Mouse (Mus musculus) heart, adult 11 months (tissue): ENCODE results near the gene Ntn5.
A peak's percentile ranks its signal among the peaks of the same experiment; 100 is the strongest.

Experiments used
- DNase-seq: peaks from one replicate; pipeline ENCODE4 v3.0.0; 2022

Ntn5 gene

GRCm38 (mm10) chr7:45700301-45701015 lies 16.6 kb downstream of the Ntn5 start:
- DNase-seq, result peak; percentile 99

DNA sequence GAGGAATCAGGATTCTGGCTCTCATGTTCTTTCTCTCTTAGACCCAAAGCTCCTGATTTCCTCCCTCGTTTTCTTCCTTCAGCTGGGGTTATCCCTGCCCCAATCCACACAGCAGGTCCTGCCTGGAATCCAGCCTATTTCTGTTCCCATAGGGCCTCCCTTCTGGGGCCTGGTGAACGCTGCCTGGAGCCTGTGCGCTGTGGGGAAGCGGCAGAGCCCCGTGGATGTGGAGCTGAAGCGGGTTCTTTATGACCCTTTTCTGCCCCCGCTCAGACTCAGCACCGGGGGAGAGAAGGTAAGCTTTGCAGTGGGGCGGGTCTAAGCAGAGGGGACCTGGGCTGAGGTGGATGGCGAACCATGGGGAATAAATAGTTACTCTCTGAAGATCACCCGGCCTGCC lies 17.2 kb downstream of the Ntn5 start:
- DNase-seq, result peak; percentile 97

DNA sequence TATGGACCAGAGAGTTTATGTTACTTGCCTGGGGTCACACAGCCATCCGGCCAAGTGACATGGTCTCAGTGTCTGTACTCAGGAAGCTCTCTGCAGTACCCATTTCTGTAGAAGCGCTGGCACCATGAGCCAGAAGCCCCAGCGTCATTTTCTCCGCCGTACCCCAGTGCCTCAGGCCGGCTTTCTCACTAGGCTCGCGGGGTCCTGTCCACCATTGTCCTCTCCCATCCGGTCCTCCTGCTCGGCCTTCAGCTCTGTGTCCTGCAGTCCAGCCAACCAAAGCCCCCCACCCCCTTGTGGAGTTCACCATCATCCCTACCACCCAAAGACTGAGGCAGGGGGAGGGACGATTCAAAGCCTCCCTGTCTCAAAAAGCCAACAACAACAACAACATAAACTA lies 17.8 kb downstream of the Ntn5 start:
- DNase-seq, result peak; percentile 96

DNA sequence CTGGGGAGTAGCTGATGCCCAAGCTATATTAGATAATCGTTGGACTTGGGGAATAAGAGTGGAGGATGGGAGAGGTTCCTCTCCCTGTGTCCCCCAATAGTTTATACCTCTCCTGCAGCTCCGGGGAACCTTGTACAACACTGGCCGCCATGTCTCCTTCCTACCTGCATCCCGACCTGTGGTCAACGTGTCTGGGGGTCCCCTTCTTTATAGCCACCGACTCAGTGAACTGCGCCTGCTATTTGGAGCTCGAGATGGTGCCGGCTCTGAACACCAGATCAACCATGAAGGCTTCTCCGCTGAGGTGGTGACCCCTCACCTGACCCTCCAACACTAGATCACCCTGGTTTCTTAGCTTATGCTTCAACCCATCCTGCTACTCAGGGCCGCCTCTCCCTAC lies 18.5 kb downstream of the Ntn5 start:
- peak; percentile 95 for DNase-seq

GRCm38 (mm10) chr7:45702809-45703520 lies 19.1 kb downstream of the Ntn5 start:
- peak; percentile 96 for DNase-seq

DNA sequence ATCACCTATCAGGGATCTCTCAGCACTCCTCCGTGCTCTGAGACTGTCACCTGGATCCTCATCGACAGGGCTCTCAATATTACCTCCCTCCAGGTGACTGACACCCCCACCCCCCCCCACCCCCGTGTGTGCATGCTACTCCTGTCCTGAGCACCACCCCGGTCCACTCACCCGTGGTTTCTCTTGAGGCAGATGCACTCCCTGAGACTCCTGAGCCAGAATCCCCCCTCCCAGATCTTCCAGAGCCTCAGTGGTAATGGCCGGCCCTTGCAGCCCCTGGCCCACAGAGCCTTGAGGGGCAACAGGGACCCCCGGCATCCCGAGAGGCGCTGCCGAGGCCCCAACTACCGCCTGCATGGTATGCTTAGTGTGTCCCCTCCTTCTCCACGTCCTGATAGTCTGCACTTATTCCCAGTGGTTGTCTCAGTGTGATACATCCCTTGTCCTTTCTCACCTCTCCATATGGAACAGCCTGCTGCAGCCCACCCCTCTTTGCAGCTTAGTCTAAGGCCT lies 19.8 kb downstream of the Ntn5 start:
- DNase-seq, result peak; percentile 98

DNA sequence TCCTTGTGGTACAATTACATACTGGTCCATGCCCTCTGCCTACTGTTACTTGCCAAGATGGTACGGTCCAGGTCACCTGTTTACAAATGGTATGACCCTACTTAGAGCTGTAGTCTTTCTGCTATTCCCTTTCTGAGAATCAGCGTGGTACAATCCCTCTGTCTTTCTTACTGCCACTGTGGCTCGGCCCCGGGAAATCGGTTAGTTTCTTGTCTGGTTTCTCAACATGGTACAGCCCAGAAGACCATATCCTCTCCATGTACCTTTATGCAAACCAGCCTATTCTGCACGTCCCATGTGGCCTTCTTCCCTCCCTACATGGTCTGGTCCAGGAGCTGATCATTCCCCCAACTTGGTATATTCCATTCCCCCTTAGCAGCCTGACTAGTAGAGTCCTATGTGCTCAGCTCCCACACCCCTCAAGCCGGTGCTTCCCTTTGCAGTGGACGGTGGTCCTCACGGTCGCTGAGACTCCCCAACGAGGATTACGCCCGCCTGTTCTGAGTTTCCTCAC lies 20.3 kb downstream of the Ntn5 start:
- DNase-seq, result peak; percentile 99

- peak; percentile 100 for DNase-seq
Measured at GRCm38 (mm10) chr7:45704730-45705442, 21.1 kb downstream of the Ntn5 start, which contains the start of gene Dbp. Gene Dbp (plus strand): TSS chr7:45705088.

DNA sequence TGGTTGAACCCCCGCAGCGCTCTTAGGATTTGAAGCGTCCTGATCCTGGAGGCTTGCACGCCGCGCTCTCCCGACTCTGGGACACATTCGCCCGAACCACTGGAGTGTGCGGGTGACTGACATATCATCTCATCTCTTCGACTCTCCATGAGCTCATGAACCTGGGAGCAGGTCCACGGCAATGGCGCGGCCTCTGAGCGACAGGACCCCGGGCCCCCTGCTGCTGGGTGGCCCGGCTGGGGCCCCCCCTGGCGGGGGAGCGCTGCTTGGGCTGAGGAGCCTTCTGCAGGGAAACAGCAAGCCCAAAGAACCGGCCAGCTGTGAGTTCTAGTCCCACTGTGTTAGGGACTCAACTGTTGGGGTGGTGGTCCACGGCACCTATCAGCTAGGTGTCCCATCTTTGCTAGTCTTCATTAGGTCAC lies 21.6 kb downstream of the Ntn5 start:
- no peak for DNase-seq

GRCm38 (mm10) chr7:45705873-45706281 lies 22.1 kb downstream of the Ntn5 start:
- peak; percentile 100 for DNase-seq

- peak; percentile 100 for DNase-seq
Measured at GRCm38 (mm10) chr7:45706721-45707241, 23.0 kb downstream of the Ntn5 start.

- peak; percentile 100 for DNase-seq
Measured at GRCm38 (mm10) chr7:45707375-45707967, 23.6 kb downstream of the Ntn5 start.

DNA sequence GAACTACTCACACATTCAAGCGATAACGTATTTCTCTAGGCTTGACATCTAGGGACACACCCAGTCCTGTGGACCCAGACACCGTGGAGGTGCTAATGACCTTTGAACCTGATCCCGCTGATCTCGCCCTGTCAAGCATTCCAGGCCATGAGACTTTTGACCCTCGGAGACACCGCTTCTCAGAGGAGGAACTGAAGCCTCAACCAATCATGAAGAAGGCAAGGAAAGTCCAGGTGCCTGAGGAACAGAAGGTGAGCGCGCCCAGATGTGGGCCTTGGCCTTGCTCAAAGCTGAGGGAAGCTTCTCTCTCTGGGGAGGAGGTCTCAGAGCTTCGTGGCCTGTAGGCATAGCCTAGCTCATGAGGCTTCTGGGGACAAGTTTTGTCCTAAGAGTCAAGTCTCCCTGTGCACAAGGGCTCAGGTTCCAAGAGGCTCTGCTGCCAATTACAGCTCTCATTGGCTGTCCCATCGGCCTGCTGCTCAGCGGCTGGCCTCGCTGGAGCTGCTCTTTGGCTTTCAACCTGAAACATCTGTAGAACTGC lies 24.5 kb downstream of the Ntn5 start:
- peak; percentile 97 for DNase-seq

GRCm38 (mm10) chr7:45709036-45709435 lies 25.2 kb downstream of the Ntn5 start:
- peak; percentile 97 for DNase-seq

- peak; percentile 97 for DNase-seq
Measured at GRCm38 (mm10) chr7:45709677-45710355, 26.0 kb downstream of the Ntn5 start.

DNA sequence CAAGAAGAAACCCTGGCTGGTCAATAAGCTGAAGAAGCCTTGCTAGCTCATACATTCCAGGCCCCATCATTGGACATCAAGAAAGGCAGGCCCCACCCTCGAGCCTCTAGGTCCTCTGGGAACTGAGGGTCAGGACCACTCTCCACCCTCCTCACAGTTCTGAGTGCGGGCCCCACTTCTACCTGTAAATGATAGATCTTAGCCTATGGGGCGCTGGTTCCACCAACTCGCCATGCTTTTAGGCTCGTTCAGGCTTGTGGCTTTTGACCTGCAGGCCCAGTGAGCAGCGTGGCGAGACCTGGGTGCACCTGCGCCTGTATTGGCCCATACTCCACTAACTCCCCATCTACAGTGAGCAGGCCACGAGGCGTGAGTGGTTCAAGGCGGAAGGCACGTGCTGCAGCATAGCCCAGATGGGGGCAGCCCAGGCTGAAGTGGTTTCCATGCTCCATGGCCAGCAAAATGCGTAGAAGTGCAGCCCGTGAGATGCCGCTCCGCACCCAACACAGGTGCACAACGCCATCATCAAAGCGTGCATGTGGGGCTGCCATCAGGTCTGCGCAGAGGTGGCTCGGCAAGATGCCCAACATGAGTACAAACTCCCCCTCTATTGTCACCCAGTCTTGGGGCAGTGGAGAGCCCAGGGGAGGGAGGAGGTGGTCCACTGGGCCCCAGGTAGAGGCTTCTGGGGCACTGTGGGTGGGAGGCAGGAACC lies 26.8 kb downstream of the Ntn5 start:
- peak; percentile 98 for DNase-seq

- peak; percentile 98 for DNase-seq
Measured at GRCm38 (mm10) chr7:45711316-45712021, 27.6 kb downstream of the Ntn5 start.

GRCm38 (mm10) chr7:45712022-45712757 lies 28.4 kb downstream of the Ntn5 start:
- peak; percentile 99 for DNase-seq

GRCm38 (mm10) chr7:45713396-45713795 lies 29.6 kb downstream of the Ntn5 start:
- peak; percentile 97 for DNase-seq
